Mouse (Mus musculus) macrophage (primary cell): ENCODE measurements around the gene Itpripl1. TPM values are rescaled to one million over a fixed set of nuclear protein-coding genes. Genes with fewer than 3 reads are reported as not detected.
"Not testable (repeated sequence)": the region's sequence is repeated elsewhere in the genome, so short reads cannot be mapped to it uniquely, and the experiment has no call there.

ENCODE experiments used
- H3K27ac ChIP-seq: fragments of 350-480 bp; formaldehyde crosslinking; 2 replicates; pipeline ENCODE4 v1.9.0; 2021
- H3K36me3 ChIP-seq: fragments of 350-480 bp; formaldehyde crosslinking; 2 replicates; pipeline ENCODE4 v1.9.0; 2021; ENCODE audit errors: inconsistent target
- H3K4me3 ChIP-seq: fragments of 350-480 bp; formaldehyde crosslinking; 2 replicates; pipeline ENCODE4 v1.9.0; 2021; ENCODE audit errors: inconsistent target
- H3K79me2 ChIP-seq: fragments of 350-480 bp; formaldehyde crosslinking; 2 replicates; pipeline ENCODE4 v1.9.0; 2021; ENCODE audit errors: inconsistent target
- WGBS: methylation state at CpG from one replicate; pipeline ENCODE4 v1.1.7; 2026; ENCODE audit warnings: inconsistent platforms; ENCODE audit not compliant: missing documents; 5-methylcytosine and 5-hydroxymethylcytosine counted together
- polyA plus RNA-seq: library from polyadenylated mRNA; stranded (reverse); fragments of 250-400 nt; gene quantifications from 3 replicates; pipeline ENCODE4 v1.2.4, GENCODE M21; 2018; ENCODE audit warnings: inconsistent platforms
- total RNA-seq, 78 experiments: library from RNA; depleted of rRNA; stranded (reverse); fragments of 250-400 nt; gene quantifications; 1 replicate in 9 of 78; 2 replicates in 24 of 78; 3 replicates in 43 of 78; 4 replicates in 2 of 78; pipeline ENCODE4 v1.2.4; 2018; ENCODE audit warnings: inconsistent platforms in 56 of 78

Itpripl1 gene
- 10 to 100 TPM in 7 of 26 experiments, 1 to 10 TPM in 19; 1.6 to 17.5 (median 3.9) TPM for total RNA-seq (2018; cell fraction: chromatin; rRNA removed)
- 10 to 100 TPM; 11.7 to 46.5 (median 30.8) TPM for total RNA-seq (2018; cell fraction: cytosol; rRNA removed)
- total RNA-seq (2018; cell fraction: nucleus; rRNA removed), result 10 to 100 TPM in 24 of 26 experiments, 1 to 10 TPM in 2; 6.6 to 47.2 (median 19.3) TPM
- 18.4 to 28.0 TPM (median 22.5 TPM) in 3 replicates for polyA plus RNA-seq

DNA sequence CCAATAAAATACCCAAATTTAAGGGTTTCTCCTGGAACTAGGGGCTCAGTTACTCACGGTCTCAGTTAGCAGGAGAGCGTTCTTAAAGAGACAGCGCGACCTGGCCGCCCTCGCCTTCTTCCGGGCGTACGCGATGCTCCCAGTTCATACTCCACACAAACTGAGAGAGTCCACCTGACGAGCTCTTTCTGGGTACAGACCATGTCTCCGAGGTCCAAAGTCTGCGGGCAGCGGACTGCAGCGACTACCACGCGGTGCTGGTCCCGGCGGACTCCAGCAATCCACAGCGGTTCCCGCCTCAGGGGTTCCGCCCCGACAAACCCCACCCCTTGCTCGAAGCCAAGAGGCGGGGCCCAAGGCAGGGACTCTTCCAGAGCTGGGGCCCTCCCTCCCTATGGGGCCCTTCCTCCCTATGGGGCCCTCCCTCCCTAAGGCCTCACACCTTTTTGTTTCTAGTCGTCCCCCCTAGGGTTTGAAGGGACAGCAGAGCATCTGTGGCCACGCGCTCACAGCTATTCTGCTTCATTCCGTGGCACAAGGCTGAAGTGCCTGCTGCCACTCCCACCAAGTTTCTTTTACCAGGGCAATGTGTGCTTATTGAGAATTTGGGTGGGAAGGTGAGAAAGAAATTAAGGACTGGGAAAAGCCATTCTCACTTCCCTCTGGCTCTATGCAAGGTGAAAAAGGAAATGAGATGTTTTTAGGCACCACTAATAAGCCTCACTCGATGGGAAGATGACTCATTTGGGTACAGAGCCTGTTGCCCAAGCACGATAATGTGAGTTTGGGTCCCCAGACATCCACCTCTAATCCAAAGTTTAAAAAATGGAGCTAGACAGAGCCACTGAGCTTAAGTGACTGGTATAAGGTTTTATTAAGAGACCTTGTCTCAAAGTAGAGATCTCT is at the start of gene Itpripl1:
Gene Itpripl1, minus strand, starts transcription at position 285 of the 906 bp plus-strand sequence.
- peak within 1 kb of the TSS; percentile 89 for H3K4me3 ChIP-seq
- WGBS, result 5% methylated on average over 23 of the region's 31 CpGs
- peaks cover 18% of the 10 kb centered on the region; the same call in 1 of the 2 replicates for H3K36me3 ChIP-seq
- peaks cover 37% of the 10 kb centered on the region for H3K79me2 ChIP-seq
- peak within 1 kb of the TSS; percentile 63 for H3K27ac ChIP-seq

DNA sequence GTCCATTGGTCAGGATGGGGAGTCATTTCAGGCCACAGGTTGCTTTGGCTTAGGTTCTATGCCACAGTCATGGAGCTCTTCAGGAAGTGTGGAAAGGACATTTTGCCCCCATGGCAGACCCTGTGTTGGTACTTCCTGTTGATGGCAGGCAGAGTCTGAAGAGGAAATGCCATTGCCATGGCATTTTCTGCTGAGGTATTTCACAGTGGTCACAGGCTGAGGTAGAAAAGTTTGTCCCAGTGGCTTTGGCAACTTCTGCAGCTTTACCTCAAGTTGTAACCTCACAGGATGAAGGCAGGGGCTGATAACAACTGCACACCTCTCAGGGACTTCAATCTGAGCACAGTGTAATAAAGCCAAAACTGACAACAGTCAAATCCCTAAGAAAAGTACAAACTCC is 46.3 kb upstream of the Itpripl1 start:
- Histone ChIP-seq H3K27ac (no peak overlapping the region), H3K36me3 (no peaks in the 10 kb centered on the region), H3K79me2 (no peaks in the 10 kb centered on the region), H3K4me3 (no peak overlapping the region)

DNA sequence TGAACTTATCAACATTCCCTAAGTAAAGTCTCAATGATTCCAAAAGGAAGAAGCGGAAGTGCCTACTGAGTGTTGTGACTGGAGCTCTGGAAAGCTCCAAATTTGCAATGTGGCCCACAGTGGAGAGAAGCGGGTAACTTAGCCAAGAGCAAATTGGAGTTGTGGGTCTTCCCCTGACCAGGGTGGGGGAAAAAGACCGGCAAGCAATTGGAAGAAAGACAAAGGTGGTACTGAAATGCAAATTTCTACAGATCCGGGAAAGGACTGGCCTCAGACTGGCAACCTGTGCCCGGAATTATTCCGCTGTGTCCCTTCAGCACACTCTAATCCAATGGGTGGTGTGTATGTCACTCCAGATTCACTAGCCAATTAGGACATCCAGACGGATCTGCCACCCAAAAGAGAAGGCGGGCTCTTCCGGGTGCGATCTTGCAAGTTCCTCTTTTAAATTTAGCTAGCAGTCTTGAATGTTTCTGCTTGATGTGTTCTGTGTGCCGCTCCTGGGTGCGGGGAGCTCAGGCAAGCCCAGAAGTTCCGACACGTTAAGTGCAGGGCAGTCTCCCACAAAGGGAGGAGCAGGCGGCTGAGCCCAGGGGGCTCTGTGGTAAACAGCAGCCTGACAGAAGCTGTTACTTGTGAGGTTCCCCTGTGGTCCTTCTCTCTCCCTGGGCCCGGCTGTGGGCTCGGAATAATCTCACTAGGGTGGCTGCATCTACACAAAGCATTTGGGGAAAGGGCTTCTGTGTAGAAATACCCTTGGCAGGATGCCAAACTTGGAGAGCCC is 39.5 kb upstream of the Itpripl1 start:
- no peaks in the 10 kb centered on the region for H3K79me2 ChIP-seq
- no peaks in the 10 kb centered on the region for H3K36me3 ChIP-seq
- H3K27ac ChIP-seq, result peak overlapping the region; percentile 89
- peak overlapping the region; percentile 50 for H3K4me3 ChIP-seq
- 4% methylated on average over 17 of the region's 17 CpGs for WGBS

DNA sequence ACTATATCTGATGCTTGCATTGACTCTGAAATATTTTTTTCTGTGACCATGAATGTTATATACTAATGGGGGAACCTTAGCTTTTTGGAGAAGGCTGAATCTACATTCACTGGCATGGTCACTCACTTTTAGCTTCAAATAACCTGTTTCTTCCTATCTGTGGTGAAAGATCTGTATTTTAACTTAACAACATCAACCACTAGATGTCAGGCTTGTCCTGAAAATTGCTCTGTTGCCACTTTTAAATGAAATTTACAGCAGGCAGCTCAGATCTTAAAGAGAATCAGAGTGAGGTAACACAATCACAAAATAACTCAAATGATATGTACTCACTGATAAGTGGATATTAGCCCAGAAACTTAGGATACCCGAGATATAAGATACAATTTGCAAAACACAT is 23.0 kb upstream of the Itpripl1 start:
- H3K4me3 ChIP-seq, H3K27ac ChIP-seq, H3K79me2 ChIP-seq, H3K36me3 ChIP-seq: not testable (repeated sequence)
- no CpG with 5 or more reads among the region's 1 CpGs for WGBS

DNA sequence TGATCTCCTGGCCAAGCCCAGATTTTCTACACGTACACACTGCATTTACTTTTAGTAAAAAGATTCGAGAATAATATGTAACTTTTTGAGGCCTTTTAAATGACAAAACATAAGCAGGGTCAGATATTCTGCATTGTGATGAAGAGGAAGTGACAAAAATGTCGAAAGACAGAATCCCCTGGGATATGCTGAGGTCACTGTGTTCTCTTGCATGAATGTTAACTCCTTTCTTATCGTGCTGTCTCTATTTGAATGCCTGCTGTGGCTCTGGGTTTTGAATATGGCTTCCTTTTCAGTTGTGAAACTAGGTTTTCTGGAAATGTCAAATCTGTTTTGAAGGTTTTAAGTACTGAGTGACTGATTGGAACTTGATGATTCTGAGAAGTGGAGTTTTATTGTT is 22.4 kb upstream of the Itpripl1 start:
- Histone ChIP-seq H3K79me2 (no peaks in the 10 kb centered on the region), H3K27ac (0 out of 2 replicates have a peak overlapping the region, but pooled peaks have one; percentile 5), H3K4me3 (no peak overlapping the region), H3K36me3 (no peaks in the 10 kb centered on the region)
- WGBS, result 51% methylated on average over 4 of the region's 4 CpGs

DNA sequence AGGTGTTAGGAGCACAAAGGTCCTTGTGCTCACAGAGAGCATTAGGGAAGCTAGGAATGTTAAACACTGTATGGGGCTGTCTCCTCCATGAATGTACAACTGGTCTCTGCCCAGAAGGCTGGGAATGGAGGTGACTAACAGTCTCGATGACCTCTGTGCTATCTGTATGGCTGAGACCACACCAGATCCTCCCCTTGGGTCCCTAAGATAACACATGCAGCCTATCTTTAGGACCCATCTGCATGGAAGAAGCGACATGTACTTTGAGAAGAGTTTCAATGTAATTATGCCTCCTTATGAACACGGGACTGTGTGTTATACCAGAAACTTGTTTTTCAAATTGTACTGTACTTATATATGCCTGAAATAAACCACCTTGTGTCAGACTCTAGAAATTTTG is 2.5 kb upstream of the Itpripl1 start:
- H3K36me3 ChIP-seq, result peaks cover 10% of the 10 kb centered on the region; the same call in 1 of the 2 replicates
- 80% methylated on average over 3 of the region's 3 CpGs for WGBS
- no peak overlapping the region for H3K27ac ChIP-seq
- peaks cover 25% of the 10 kb centered on the region for H3K79me2 ChIP-seq
- H3K4me3 ChIP-seq, result no peak overlapping the region

DNA sequence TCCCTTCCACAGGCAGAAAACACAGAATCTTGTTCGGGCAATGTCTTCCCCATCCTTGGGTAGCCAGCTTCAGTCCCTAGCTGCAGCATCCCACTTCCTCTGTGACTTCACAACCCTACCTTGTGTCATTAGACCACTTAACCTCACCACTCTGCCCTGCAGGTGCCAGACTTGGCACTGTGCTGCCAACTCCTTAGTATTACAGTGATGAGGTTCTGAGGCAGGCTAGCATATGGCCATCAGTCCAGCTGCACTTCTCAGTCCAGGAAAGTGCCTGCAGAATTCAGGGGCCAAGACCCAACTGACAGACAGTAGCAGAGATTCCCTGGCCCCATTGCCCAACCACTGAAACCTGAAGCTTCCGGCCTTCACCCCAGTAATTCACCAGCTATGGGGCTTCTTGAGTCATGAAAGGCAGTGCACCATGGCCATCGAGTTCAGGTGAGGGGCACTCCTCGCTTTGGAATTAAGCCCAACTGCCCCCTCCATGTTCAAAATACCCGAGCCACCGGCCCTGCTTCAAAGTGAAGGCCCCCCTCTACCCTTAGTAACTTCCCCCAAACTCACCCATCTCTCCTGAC is 575 bp downstream of the Itpripl1 start:
- H3K79me2 ChIP-seq, result peaks cover 37% of the 10 kb centered on the region
- peaks cover 18% of the 10 kb centered on the region; the same call in 1 of the 2 replicates for H3K36me3 ChIP-seq
- 3% methylated on average over 6 of the region's 6 CpGs for WGBS
- H3K27ac ChIP-seq, result peak overlapping the region; percentile 63
- H3K4me3 ChIP-seq, result peak overlapping the region; percentile 89

DNA sequence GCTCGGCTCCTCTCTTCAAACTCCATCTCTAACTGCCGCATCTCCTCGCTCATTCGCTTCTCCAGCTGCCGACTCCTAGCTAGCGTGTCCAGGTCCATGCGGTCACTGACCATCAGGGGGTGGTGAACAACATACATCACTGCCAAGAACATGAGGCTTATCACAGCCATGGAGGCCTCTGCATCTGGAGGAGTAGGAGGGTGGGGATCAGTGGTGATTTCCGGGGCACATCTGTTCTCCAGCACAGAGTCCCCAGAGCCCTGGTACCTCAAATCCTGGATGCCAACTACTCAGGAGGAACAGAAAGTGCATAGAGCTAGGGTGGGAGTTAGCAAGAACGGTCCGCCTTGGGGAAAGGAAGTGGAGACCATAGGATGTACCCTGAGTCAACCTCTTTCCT is 1.2 kb downstream of the Itpripl1 start:
- H3K79me2 ChIP-seq, result peaks cover 37% of the 10 kb centered on the region
- H3K4me3 ChIP-seq, result peak overlapping the region; percentile 89
- peaks cover 18% of the 10 kb centered on the region; the same call in 1 of the 2 replicates for H3K36me3 ChIP-seq
- 75% methylated on average over 10 of the region's 10 CpGs for WGBS
- H3K27ac ChIP-seq, result peak overlapping the region; percentile 63

DNA sequence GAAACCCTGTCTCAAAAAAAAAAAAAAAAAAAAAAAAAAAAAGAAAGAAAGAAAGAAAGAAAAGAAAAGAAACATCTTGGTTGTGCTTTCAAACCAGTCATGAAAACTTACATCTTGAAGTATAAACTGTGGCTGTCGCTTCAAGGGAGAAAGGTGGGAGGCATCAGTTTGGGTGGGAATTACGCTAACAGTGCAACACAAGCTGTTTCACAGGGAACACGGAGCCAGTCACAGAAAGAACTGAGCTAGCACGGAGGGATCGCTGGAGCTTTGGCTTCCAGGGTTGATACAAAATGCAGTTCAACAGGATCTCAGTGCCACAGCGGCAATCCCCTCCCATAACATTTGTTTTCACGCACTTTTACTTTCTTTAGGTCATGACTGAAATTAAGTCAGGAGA is 3.2 kb downstream of the Itpripl1 start:
- Histone ChIP-seq H3K27ac (no peak overlapping the region), H3K79me2 (peaks cover 37% of the 10 kb centered on the region), H3K36me3 (peaks cover 18% of the 10 kb centered on the region; the same call in 1 of the 2 replicates), H3K4me3 (no peak overlapping the region)
- 99% methylated on average over 7 of the region's 7 CpGs for WGBS

DNA sequence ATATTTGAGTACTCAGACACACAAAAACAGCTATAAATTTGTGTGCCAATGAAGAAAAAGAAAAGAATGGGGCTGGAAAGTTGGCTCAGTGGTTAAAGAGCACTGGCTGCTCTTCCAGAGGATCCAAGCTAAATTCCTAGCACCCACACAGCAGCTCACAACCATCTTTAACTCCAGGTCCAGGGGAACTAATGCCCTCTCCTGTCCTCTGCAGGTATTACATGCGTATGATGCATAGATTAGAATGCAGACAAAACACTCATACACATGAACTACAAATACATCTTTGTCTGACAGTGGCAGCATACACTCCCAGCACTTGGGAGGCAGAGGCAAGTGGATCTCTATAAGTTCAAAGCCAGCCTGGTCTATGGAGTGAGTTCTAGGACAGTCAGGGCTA is 3.6 kb downstream of the Itpripl1 start:
- Histone ChIP-seq H3K27ac (no peak overlapping the region), H3K79me2 (peaks cover 37% of the 10 kb centered on the region), H3K36me3 (peaks cover 18% of the 10 kb centered on the region; the same call in 1 of the 2 replicates), H3K4me3 (no peak overlapping the region)
- WGBS, result 100% methylated on average over 1 of the region's 1 CpGs

DNA sequence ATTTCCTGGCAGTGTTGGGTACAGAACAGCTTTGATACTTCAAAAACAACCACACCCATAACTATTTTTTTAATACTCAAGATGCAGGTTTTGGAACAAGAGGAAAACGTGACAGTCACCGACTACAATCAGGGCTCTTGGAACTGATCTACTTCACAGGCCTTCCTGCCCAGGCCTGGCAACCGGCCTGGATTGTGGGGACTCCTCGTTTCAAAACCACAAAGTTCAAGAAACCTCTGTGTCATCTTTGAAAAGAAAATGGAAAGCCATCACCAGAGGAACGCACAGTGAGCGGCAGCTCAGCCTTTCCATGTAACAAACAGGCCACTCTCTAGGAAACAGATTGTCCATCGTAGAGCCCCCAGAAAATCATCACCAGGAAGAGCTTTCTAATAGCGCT is 4.1 kb downstream of the Itpripl1 start:
- WGBS, result 61% methylated on average over 8 of the region's 8 CpGs
- H3K36me3 ChIP-seq, result peaks cover 18% of the 10 kb centered on the region; the same call in 1 of the 2 replicates
- no peak overlapping the region for H3K4me3 ChIP-seq
- H3K79me2 ChIP-seq, result peaks cover 37% of the 10 kb centered on the region
- no peak overlapping the region for H3K27ac ChIP-seq

DNA sequence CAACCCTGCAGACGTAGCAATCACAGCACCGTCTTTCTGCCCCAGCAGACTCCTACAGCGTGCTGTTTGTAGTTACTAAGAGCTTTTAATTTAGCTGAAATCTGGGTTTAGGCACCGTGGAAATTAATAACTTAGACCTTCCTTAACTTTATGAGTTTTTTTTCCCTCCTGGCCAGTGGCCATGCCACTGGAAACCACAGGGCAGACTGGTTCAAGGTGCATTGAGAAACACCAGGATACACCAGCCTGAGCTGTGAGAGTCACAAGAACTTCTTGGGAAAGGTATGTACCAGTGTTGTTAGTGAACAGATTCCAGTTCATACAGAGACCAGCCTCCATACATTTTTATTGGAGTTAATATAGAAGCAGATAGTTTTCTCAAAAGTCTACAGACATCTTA is 4.8 kb downstream of the Itpripl1 start:
- peaks cover 18% of the 10 kb centered on the region; the same call in 1 of the 2 replicates for H3K36me3 ChIP-seq
- peaks cover 38% of the 10 kb centered on the region for H3K79me2 ChIP-seq
- 89% methylated on average over 4 of the region's 4 CpGs for WGBS
- H3K27ac ChIP-seq, result no peak overlapping the region
- no peak overlapping the region for H3K4me3 ChIP-seq

DNA sequence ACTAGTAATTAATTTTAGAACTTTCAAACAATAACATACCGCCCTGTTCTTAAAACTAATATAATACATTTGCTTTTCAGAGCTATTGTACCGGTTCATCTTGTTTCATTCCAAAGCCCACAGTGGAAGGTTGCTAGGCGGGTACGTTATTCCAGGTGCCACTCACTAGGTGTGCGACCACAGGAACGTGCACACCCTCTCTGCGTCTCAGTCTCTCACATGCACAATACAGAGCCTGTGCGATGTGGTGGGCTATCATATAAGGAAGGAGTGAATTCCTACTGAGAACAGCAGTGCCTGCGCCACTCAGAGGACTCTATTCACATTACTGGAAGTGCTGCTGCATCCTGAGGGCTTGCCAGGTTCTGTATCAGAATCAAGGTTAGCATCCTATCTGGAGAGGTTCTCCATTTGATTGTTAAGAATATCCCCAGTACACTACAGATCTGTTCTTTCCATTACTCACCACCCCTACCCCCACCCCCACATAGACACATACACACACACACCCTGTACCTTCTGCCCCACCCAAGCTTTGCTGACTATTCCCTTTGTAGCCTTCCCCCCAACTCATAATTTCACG is 5.3 kb downstream of the Itpripl1 start:
- Histone ChIP-seq H3K27ac (peak overlapping the region; percentile 75), H3K4me3 (no peak overlapping the region), H3K36me3 (peaks cover 18% of the 10 kb centered on the region; the same call in 1 of the 2 replicates), H3K79me2 (peaks cover 40% of the 10 kb centered on the region)
- WGBS, result 92% methylated on average over 10 of the region's 10 CpGs

DNA sequence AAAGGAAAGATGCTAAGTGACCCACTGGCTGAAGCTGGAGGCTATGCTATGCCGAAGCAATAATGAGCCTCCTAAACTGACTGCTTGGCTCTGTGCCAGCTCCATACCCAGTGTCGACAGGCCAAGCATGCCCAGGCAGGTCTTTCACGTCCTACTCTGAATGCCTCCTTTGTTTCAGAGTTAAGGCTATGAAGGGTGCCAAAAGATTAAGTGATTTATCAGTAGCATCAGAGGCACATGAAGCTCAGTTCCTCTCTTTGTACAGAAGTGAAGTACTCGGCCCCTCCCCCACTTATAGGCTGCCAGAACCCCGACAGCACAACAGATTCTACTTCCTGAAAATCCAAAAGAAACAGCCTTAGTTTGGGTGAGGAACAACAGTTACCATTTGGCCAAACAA is 6.3 kb downstream of the Itpripl1 start:
- Histone ChIP-seq H3K4me3 (no peak overlapping the region), H3K36me3 (peaks cover 18% of the 10 kb centered on the region; the same call in 1 of the 2 replicates), H3K27ac (peak overlapping the region; percentile 75), H3K79me2 (peaks cover 40% of the 10 kb centered on the region)
- WGBS, result 5% methylated on average over 5 of the region's 5 CpGs
